Mouse (Mus musculus) ES-E14 (cell line): ENCODE measurements around the gene Stam.

ENCODE experiments used
- HCFC1 ChIP-seq: IDR thresholded peaks from 2 replicates; pipeline ENCODE4 v1.6.1; 2012; ENCODE audit warnings: low read length, inconsistent platforms, borderline replicate concordance; ENCODE audit not compliant: insufficient read depth
- MAFK ChIP-seq: IDR thresholded peaks from 2 replicates; pipeline ENCODE4 v1.6.1; 2014; ENCODE audit warnings: mild to moderate bottlenecking, low read depth, low read length, inconsistent platforms; ENCODE audit not compliant: insufficient read depth
- ZC3H11A ChIP-seq: IDR thresholded peaks from 2 replicates; pipeline ENCODE4 v1.6.1; 2012; ENCODE audit warnings: low read depth, mild to moderate bottlenecking, inconsistent platforms, low read length, borderline replicate concordance

DNA sequence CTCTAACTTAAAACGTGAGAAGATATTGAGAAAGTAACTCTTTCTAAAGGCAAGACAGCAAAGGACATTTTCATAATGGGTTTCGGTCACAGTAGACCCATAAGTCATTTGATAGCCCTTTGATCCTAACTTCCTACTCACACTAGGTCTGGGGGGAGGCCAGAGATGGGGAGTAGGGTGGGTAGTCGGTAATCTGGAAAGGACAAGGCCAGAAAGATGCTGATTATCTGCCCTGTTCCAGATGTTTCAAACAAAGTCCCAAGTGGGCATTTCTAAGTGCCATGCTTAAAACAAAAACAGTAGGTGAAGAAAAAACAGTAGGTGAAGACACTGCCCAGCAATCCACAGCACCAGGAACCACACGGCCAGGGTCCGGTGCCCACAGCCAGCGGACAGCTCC, 19.2 kb upstream of the Stam start:
- TF ChIP-seq MAFK (no peak), ZC3H11A (no peak), HCFC1 (no peak)
